Mouse (Mus musculus) CH12.LX (cell line): ENCODE results near the gene Nr2c1. TPM values are rescaled to one million over a fixed set of nuclear protein-coding genes. Genes with fewer than 3 reads are reported as not detected.

Experiments used
- DNase-seq: peaks from one replicate; pipeline ENCODE4 v3.0.0-alpha.2; 2013; ENCODE audit errors: extremely low read depth
- H3K27ac ChIP-seq: 2 replicates; pipeline ENCODE4 v1.5.1; 2012; ENCODE audit warnings: low read depth, mild to moderate bottlenecking, control low read depth, moderate library complexity; ENCODE audit not compliant: insufficient read depth
- H3K27me3 ChIP-seq: replicated peaks from 2 replicates; pipeline ENCODE3; 2012; ENCODE audit warnings: inconsistent platforms
- H3K36me3 ChIP-seq, 2 experiments: replicated peaks in 1 of 2; 2 replicates each; pipeline versions ENCODE3 to v1.6.1; 2012; ENCODE audit warnings: inconsistent platforms in 1 of 2, low read length in 1 of 2, mild to moderate bottlenecking in 1 of 2, mixed read lengths in 1 of 2, moderate library complexity in 1 of 2; ENCODE audit not compliant: control insufficient read depth in 1 of 2, insufficient read depth in 1 of 2
- H3K4me1 ChIP-seq, 2 experiments: 2 replicates each; pipeline ENCODE4 v1.6.1; 2012; ENCODE audit warnings: inconsistent platforms in 1 of 2, moderate library complexity in 1 of 2; ENCODE audit not compliant: insufficient read depth in 2 of 2, control insufficient read depth in 1 of 2
- H3K4me2 ChIP-seq: 2 replicates; pipeline ENCODE4 v1.6.1; 2012; ENCODE audit warnings: low read depth, mild to moderate bottlenecking, control low read depth; ENCODE audit not compliant: poor library complexity, insufficient read depth, severe bottlenecking
- H3K4me3 ChIP-seq, 3 experiments: fragments of 150-350 bp in 1 of 3; sonication (generic) in 1 of 3; replicated peaks in 1 of 3; 2 replicates each; pipeline versions ENCODE3 to v1.5.1; 2011 to 2012; ENCODE audit warnings: low read depth in 2 of 3, low read length in 2 of 3, mild to moderate bottlenecking in 2 of 3, moderate library complexity in 2 of 3, control low read depth in 1 of 3, improper control_type of control experiment in 1 of 3, inconsistent platforms in 1 of 3, mixed read lengths in 1 of 3; ENCODE audit not compliant: poor library complexity in 1 of 3
- H3K79me2 ChIP-seq: replicated peaks from 2 replicates; pipeline ENCODE4 v1.6.1; 2012; ENCODE audit warnings: mild to moderate bottlenecking, moderate library complexity; ENCODE audit not compliant: control insufficient read depth, poor library complexity, insufficient read depth, severe bottlenecking; ENCODE audit errors: extremely low read depth
- H3K9ac ChIP-seq: 2 replicates; pipeline ENCODE4 v1.6.1; 2012; ENCODE audit warnings: low read depth, mild to moderate bottlenecking, control low read depth, moderate library complexity; ENCODE audit not compliant: insufficient read depth
- H3K9me3 ChIP-seq: replicated peaks from 2 replicates; pipeline ENCODE3; 2012; ENCODE audit warnings: low read length, inconsistent platforms, mixed read lengths
- BHLHE40 ChIP-seq: IDR thresholded peaks from 2 replicates; pipeline ENCODE4 v1.6.1; 2011; ENCODE audit warnings: mild to moderate bottlenecking, low read depth, low read length, improper control_type of control experiment
- CTCF ChIP-seq, 2 experiments: IDR thresholded peaks in 1 of 2; conservative IDR thresholded peaks in 1 of 2; 2 replicates each; pipeline ENCODE4 v1.5.1; 2011 to 2012; ENCODE audit warnings: low read depth in 2 of 2, low read length in 2 of 2, improper control_type of control experiment in 1 of 2, inconsistent platforms in 1 of 2, mild to moderate bottlenecking in 1 of 2, moderate library complexity in 1 of 2
- ELF1 ChIP-seq: IDR thresholded peaks from 2 replicates; pipeline ENCODE4 v1.6.1; 2014; ENCODE audit warnings: low read depth, mild to moderate bottlenecking, inconsistent platforms, low read length, improper control_type of control experiment
- EP300 ChIP-seq: IDR thresholded peaks from 2 replicates; pipeline ENCODE4 v1.6.1; 2011; ENCODE audit warnings: low read length, improper control_type of control experiment
- HCFC1 ChIP-seq: IDR thresholded peaks from 2 replicates; pipeline ENCODE4 v1.6.1; 2012; ENCODE audit warnings: low read depth, mild to moderate bottlenecking, inconsistent platforms, low read length, improper control_type of control experiment
- IRF4 ChIP-seq: IDR thresholded peaks from 2 replicates; pipeline ENCODE4 v1.6.1; 2014; ENCODE audit warnings: low read depth, mild to moderate bottlenecking, inconsistent platforms, low read length, improper control_type of control experiment
- KAT2A ChIP-seq: IDR thresholded peaks from 2 replicates; pipeline ENCODE4 v1.6.1; 2012; ENCODE audit warnings: low read length, improper control_type of control experiment, inconsistent platforms; ENCODE audit not compliant: insufficient replicate concordance
- MAFK ChIP-seq: IDR thresholded peaks from 2 replicates; pipeline ENCODE4 v1.6.1; 2011; ENCODE audit warnings: low read length, improper control_type of control experiment; ENCODE audit not compliant: insufficient replicate concordance
- MAZ ChIP-seq: IDR thresholded peaks from 2 replicates; pipeline ENCODE4 v1.6.1; 2012; ENCODE audit warnings: low read depth, mild to moderate bottlenecking, inconsistent platforms, low read length, improper control_type of control experiment, moderate library complexity
- MXI1 ChIP-seq: IDR thresholded peaks from 2 replicates; pipeline ENCODE4 v1.6.1; 2011; ENCODE audit warnings: mild to moderate bottlenecking, low read depth, low read length, improper control_type of control experiment
- NELFE ChIP-seq: IDR thresholded peaks from 2 replicates; pipeline ENCODE4 v1.6.1; 2011; ENCODE audit warnings: low read depth, low read length, improper control_type of control experiment
- PAX5 ChIP-seq: IDR thresholded peaks from 2 replicates; pipeline ENCODE4 v1.6.1; 2012; ENCODE audit warnings: low read length, inconsistent platforms, mixed read lengths
- POLR2A ChIP-seq: IDR thresholded peaks from 2 replicates; pipeline ENCODE4 v1.6.1; 2011; ENCODE audit warnings: low read depth, mild to moderate bottlenecking, improper control_type of control experiment, low read length
- POLR2AphosphoS2 ChIP-seq: IDR thresholded peaks from 2 replicates; pipeline ENCODE4 v1.6.1; 2011; ENCODE audit warnings: low read depth, low read length, improper control_type of control experiment
- RAD21 ChIP-seq: IDR thresholded peaks from 2 replicates; pipeline ENCODE4 v1.6.1; 2011; ENCODE audit warnings: low read depth, mild to moderate bottlenecking, low read length, improper control_type of control experiment, moderate library complexity
- RCOR1 ChIP-seq: conservative IDR thresholded peaks from 2 replicates; pipeline ENCODE4 v1.6.1; 2012; ENCODE audit warnings: low read depth, mild to moderate bottlenecking, inconsistent platforms, low read length, improper control_type of control experiment
- SIN3A ChIP-seq: IDR thresholded peaks from 2 replicates; pipeline ENCODE4 v1.6.1; 2012; ENCODE audit warnings: low read length, improper control_type of control experiment, inconsistent platforms
- SMC3 ChIP-seq: IDR thresholded peaks from 2 replicates; pipeline ENCODE4 v1.6.1; 2011; ENCODE audit warnings: low read depth, low read length, improper control_type of control experiment
- TCF12 ChIP-seq: IDR thresholded peaks from 2 replicates; pipeline ENCODE4 v1.6.1; 2014; ENCODE audit warnings: low read depth, mild to moderate bottlenecking, inconsistent platforms, low read length, improper control_type of control experiment
- USF1 ChIP-seq: IDR thresholded peaks from 2 replicates; pipeline ENCODE4 v1.6.1; 2014; ENCODE audit warnings: low read depth, mild to moderate bottlenecking, inconsistent platforms, low read length, improper control_type of control experiment
- ZKSCAN1 ChIP-seq: IDR thresholded peaks from 2 replicates; pipeline ENCODE4 v1.6.1; 2012; ENCODE audit warnings: low read depth, inconsistent platforms, low read length, improper control_type of control experiment, borderline replicate concordance
- dilution Hi-C: fragments of 300-500 bp; cut with MboI; formaldehyde crosslinking; loops from 2 replicates; pipeline ENCODE4 v1.14.3; 2020; ENCODE audit warnings: low sequenced_read_pairs; ENCODE audit not compliant: extremely low pct_unique_long_range_greater_than_20kb, extremely low pct_ligation_motif_present
- in situ Hi-C: fragments of 300-500 bp; cut with MboI; formaldehyde crosslinking; loops from 3 replicates; pipeline ENCODE4 v1.14.3; 2019; ENCODE audit warnings: low sequenced_read_pairs, low pct_ligation_motif_present, low pct_unique_long_range_greater_than_20kb, mixed read lengths
- polyA plus RNA-seq: library from polyadenylated mRNA; unstranded; fragments of >175 nt; gene quantifications from 2 replicates; pipeline ENCODE4 v1.2.1, GENCODE M21; 2012; ENCODE audit warnings: low read depth; ENCODE audit not compliant: insufficient read length
- total RNA-seq, 2 experiments: library from RNA; depleted of rRNA; stranded (reverse); fragments of 300-350 nt in 1 of 2; fragments of >200 nt in 1 of 2; gene quantifications; 2 replicates each; pipeline ENCODE4 v1.2.3; 2012 to 2014

The Nr2c1 gene
- total and polyA plus RNA-seq, 3 experiments: 3.6 to 6.5 (median 5.7) TPM

DNA sequence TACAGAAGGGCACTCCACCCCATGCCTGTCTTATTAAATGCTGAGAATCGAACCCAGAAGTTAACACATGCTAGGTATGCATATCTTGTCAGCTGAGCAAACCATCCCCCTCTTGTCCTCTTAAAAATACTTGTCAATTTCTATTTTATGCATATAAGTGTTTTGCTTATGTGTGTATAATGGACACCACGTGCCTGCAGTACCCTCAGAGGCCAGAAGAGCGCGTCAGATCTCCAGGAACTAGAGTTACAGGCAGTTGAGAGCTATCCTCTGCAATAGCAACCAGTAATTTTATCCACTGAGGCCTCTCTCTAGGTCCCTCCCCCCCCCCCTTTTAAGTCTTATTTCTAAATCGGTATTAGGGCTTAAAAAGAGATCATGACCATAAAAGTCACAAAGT, 23.4 kb upstream of the Nr2c1 start:
- H3K9me3 ChIP-seq: no peaks in the 10 kb centered on the region
- no peak overlapping the region for H3K4me3 ChIP-seq
- no peaks in the 10 kb centered on the region for H3K27me3 ChIP-seq
- no peak overlapping the region for H3K9ac ChIP-seq
- peaks cover 13 to 19% of the 10 kb centered on the region in 2 experiments for H3K4me1 ChIP-seq
- no peak overlapping the region for H3K27ac ChIP-seq
- in situ Hi-C loops: no loop called here
- TF ChIP-seq RCOR1 (no peak), MAZ (no peak), TCF12 (no peak), SIN3A (no peak), RAD21 (peak; percentile 40), POLR2AphosphoS2 (no peak), POLR2A (no peak), SMC3 (peak; percentile 17; the same call in 1 of the 2 replicates), MAFK (no peak), CTCF (conservative IDR thresholded peaks at IDR 0.05 in 1 of 2, IDR thresholded peaks at IDR 0.05 in 1 of 2; ENCODE audit: low read depth in 2 of 2, low read length in 2 of 2) (peak in 1 of 2 experiments; percentile 50; a peak in 2 of 4 replicates), KAT2A (no peak)
- TF ChIP-seq, all 38 proteins: peak for 3
- dilution Hi-C loops: no loop called here
- DNase-seq: peak; percentile 23
- no peak overlapping the region for H3K4me2 ChIP-seq
- peaks cover 50 to 78% of the 10 kb centered on the region in 2 experiments for H3K36me3 ChIP-seq
- no peaks in the 10 kb centered on the region for H3K79me2 ChIP-seq

DNA sequence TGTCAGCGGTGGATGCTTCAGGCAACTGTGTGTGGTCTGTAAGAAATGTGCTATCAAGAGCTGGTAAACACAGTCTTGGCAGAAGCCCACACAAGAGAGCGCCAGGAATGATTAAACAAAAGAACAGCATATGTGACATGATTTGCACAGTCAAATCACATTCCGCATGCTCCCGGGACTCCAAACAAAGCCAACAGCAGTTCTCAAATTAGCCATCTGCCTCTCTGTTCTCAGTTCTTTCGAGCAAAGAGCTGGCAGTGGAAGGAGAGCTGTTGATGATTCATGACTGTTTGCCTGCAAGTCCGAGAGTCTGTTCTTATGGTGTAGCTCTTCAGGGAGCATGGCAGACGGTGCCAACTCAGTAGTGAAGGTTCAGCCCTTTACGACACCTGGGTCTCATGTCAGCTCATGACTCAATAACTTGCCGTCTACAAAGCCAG, 18.1 kb upstream of the Nr2c1 start:
- no peaks in the 10 kb centered on the region for H3K79me2 ChIP-seq
- in situ Hi-C loops: no loop called here
- DNase-seq: no peak
- dilution Hi-C loops: no loop called here
- peaks cover 54 to 78% of the 10 kb centered on the region in 2 experiments for H3K36me3 ChIP-seq
- no peak overlapping the region for H3K4me3 ChIP-seq
- H3K4me1 ChIP-seq: no peaks in the 10 kb centered on the region
- H3K4me2 ChIP-seq: no peak overlapping the region
- no peaks in the 10 kb centered on the region for H3K9me3 ChIP-seq
- TF ChIP-seq KAT2A (no peak), NELFE (no peak), ZKSCAN1 (no peak)
- TF ChIP-seq, all 38 proteins: peak for 0
- Histone ChIP-seq H3K27me3 (no peaks in the 10 kb centered on the region), H3K9ac (no peak overlapping the region), H3K27ac (no peak overlapping the region)

DNA sequence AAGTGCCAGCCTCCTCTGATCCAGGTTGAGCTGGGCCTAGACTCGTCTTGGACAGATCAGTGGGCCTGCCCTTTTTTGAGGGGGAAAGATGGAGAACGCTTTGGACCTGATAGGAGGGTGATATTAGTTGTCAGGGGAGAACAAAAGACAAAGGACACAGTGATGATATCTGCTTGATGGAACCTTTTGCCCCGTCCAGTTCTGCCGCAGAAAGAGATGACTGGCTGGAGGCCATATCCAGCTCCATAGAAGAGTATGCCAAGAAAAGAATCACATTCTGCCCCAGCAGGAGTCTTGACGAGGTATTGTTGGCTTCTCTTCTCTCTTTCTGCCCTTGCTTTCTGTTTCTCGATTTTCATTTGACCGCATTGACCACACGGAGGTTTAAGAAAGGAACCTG, 14.7 kb upstream of the Nr2c1 start:
- in situ Hi-C loops (no loop called here), dilution Hi-C loops (no loop called here)
- Histone ChIP-seq H3K4me1 (no peaks in the 10 kb centered on the region), H3K27ac (no peak overlapping the region), H3K4me3 (no peak overlapping the region), H3K4me2 (no peak overlapping the region), H3K79me2 (no peaks in the 10 kb centered on the region), H3K27me3 (no peaks in the 10 kb centered on the region), H3K36me3 (peaks cover 48 to 78% of the 10 kb centered on the region in 2 experiments), H3K9ac (no peak overlapping the region), H3K9me3 (no peaks in the 10 kb centered on the region)
- no peak for TF ChIP-seq TCF12
- TF ChIP-seq EP300: no peak
- TF ChIP-seq POLR2A: no peak
- TF ChIP-seq HCFC1: no peak
- no peak for TF ChIP-seq BHLHE40
- TF ChIP-seq ELF1: no peak
- no peak for TF ChIP-seq PAX5
- TF ChIP-seq ZKSCAN1: no peak
- no peak for TF ChIP-seq CTCF (conservative IDR thresholded peaks at IDR 0.05 in 1 of 2, IDR thresholded peaks at IDR 0.05 in 1 of 2; ENCODE audit: low read depth in 2 of 2, low read length in 2 of 2)
- TF ChIP-seq USF1: no peak
- TF ChIP-seq IRF4: no peak
- no peak for TF ChIP-seq MXI1
- no peak for DNase-seq
